Mouse (Mus musculus): Measurements from ENCODE around the gene Sh3rf1.
"Not testable (repeated sequence)": the region's sequence is repeated elsewhere in the genome, so short reads cannot be mapped to it uniquely, and the experiment has no call there.

The Sh3rf1 gene

DNA sequence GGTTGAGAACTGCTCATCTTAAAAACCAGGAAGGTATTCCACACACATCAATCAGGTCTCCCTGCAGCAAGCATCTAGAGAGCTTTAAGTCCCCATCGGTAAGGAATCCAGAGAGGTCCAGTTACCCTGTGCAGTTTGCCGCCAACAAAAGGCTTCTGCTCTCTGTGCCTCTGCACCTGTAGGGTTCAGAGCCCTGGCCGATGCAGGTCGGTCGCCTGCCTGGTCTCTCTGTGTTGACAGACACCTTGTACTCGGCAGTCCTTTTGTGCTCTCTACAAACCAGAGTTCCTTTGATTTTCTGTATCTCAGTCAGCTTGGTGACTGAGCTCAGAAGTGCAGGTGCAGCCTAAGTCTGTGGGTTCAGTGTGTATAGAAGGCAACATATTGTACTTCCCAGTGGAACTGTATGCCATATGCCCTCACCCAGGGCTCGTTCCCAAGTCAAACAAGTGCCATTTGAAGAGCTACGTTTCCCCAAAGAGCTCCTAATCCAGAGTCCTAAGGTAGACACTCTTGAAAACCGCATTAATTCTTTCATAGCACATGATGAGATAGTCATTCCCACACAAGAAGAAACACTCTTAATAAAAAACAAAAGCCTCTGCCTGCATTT, 138.7 kb downstream of the Sh3rf1 start:
- no peak for DNase-seq (ENCODE audit: low spot score in 2 of 2)

DNA sequence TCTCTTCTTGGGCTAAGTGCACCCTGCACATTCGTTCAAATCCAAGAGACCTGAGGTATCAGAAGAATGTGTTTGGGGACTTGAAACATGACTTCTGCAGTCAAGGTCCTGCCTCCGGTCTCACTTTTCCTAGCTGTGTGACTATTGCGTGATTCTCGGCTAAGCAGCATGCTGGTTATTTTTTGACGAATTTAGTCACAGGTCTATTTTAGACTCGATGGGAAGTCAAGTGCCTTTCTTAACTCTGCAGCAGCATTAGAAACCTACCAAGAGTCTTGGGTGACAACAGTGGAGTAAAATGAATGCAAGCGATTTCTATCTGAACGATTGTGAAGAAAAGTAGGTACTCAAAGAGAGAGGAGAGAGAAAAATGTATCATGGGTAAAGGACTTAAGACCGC, 149.6 kb downstream of the Sh3rf1 start:
- no peak for DNase-seq (ENCODE audit: low spot score in 2 of 2)

DNA sequence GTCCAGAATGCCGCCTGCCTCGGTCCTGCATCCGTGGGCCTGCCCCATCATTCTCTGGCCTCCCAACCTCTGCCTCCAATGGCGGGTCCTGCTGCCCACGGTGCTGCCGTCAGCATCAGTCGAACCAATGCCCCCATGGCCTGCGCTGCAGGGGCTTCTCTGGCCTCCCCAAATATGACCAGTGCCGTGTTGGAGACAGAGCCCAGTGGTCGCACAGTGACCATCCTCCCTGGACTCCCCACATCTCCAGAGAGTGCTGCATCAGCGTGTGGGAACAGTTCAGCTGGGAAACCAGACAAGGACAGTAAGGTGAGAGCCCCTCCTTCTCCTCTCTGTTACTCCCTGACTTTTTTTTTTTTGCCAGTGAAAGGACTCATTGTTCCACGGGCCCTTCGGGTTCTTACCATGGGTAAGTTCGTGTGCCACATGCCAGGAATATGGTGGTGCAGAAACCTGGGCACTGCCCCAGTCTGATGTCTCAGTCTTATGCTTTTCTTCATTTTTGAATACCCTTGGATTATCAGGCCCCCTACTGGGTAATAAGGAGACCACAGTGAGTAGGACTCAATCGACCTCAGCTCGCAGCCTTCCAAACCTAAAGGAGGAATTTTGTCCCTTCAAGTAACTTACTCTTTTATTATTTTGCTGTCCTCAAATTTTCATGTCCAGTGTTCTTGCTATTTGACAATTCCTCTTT, 150.5 kb downstream of the Sh3rf1 start:
- DNase-seq (ENCODE audit: low spot score in 2 of 2) = no peak

DNA sequence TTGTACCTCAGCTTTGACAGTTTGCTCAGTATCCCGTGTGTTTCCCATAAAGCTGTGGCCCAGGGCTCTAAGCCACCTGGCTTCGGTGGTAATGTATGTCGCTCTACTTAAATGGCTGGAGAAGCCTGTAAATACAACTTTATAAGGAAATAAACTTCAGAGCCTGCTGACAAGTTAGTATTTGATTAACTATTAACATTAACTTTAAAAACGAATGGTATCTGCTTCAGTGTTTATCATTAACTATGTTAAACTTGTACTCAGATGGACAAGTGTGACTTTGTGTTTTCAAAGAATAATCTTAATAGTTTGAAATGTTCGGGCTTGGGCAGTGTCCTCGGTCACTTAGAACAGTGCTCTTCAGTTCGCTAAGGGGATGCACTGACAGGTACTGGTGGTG, 151.5 kb downstream of the Sh3rf1 start:
- DNase-seq (ENCODE audit: low spot score in 2 of 2) = no peak

DNA sequence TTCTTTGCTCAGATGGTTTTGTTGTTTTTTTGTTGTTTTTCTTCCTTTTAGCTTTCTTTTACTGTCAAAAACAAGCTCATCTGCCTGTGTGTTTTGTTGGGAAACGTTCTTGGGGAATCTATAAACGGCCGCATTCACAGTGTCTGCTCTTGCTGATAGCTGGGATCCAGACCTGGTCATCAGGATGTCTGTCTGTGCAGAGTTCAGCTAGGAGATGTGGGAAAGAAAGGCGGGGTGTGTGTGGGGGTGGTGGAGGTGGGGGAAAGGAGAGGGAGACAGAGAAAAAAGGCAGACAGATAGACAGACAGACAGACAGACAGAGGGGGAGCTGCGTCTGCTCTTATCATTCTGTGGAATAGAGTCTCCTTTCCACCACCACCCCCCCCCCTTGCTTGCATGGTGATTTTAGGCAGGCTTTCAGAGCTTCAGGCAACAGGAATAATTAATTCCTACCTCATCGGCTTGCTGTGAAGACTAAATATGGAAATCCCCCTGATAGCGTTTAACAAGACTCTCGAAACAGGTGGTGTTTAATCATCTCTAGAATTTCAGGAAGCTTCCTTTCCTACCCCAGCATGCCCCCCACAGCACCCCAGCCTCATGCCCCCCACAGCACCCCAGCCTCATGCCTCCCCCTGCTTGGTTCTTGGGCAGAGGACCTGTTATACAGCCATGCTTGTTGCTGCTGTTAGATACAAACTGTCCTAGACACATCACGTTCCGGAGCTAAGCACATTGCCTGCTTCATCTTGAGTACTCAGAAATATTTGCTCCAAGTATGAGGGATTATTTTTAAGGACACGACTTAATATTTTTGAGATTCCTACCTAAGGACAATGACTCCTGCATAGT, 155.4 kb downstream of the Sh3rf1 start:
- DNase-seq (ENCODE audit: low spot score in 2 of 2) = no peak

DNA sequence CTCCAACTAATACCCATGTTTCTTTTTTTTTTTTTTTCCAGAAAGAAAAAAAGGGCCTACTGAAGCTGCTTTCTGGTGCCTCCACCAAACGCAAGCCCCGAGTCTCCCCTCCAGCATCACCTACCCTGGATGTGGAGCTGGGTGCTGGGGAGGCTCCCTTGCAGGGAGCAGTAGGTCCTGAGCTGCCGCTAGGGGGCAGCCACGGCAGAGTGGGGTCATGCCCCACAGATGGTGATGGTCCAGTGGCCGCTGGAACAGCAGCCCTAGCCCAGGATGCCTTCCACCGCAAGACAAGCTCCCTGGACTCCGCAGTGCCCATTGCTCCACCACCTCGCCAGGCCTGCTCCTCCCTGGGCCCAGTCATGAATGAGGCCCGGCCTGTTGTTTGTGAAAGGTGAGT, 160.9 kb downstream of the Sh3rf1 start:
- DNase-seq (ENCODE audit: low spot score in 2 of 2) = no peak

DNA sequence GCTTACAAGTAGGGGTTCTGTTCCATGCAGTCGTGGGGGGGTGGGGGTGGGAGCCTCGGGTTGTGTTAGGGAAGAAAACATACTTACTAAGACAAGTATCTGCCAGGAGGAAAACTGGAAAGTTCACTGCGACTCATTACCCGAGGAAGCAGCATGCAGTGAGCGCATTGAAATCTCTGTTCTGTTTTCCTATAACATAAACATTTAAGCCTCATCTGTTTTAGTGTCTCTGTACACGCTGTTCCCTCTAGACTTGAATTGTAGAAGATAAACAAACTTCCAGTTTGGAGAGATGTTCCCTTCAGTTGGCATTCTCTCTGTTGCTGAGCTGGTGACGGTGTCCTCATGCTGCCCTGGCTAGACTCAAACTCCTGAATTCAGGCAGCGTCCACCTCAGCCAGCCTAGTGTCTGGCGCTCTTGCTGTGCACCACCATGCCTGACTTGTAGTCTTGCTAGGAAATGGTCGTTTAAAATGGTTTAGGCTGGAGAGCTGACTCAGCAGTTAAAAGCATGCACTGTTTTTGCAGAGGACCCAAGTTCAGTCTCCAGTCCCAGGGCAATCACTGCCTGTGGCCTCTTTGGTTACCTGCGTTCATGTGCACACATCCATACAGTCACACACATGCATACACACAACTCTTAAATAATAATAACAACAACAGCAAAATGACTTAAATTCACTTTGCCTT, 162.0 kb downstream of the Sh3rf1 start:
- no peak for DNase-seq (ENCODE audit: low spot score in 2 of 2)

DNA sequence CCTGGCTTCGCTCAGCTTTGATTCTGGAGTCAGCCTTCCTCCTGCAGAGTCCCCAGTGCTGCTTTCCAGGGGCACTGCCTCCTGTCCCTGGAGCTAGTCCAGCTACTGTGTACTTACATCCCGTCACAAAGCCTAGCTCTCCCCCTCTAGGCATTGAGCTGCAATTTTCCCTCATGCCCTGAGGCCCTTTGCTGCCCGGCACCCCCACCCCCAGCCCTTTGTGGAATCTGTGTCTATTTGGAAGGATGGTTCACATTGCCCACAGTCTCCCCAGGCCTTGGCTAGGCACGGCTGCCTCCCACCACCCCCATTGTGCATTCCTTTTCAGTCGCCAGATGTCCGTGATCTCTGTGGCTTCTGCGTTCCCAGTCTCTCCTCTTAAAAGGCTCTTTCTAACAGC, 163.0 kb downstream of the Sh3rf1 start:
- no peak for DNase-seq (ENCODE audit: low spot score in 2 of 2)

DNA sequence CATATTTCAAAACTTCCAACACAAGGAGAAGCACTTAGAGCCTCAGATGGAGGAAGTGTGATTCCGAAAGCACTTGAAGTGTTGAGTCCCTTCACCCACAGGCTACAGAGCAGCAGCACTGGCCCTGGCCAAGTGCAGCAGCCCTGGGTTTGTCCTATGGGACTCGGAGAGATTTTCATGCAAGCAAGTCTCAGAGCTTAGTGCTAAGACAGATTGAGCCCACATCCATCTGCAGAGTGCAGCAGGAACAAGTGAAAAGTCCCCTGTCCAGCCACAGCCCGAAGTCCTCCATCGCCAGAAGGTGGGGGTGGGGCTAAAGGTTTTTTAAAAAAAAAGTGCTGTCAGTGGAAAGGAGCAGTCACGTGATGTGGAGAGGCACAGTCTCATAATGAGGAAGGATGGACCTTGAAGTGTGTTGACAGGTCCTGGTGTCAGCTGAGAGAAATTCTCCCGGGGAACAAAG, 163.9 kb downstream of the Sh3rf1 start:
- DNase-seq (ENCODE audit: low spot score in 2 of 2) = no peak

DNA sequence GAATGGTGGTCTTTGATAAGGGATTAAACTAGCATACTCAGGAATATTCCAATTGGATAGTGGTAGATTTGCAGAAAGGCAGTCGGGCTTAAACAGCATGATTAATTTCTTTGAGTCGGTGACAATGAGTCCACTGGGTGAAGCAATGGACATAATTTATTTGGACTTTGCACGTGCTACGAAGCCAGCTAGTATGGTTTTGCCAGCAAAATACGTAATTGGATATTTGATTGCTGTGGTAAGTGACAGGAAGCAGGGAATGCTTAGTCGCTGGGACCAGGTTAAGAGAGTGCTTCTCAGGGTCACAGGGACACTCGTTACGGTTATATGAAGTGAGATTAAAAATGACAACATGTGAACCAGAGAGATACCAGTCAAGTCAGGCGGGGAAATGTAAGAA, 164.7 kb downstream of the Sh3rf1 start:
- no peak for DNase-seq (ENCODE audit: low spot score in 2 of 2)

DNA sequence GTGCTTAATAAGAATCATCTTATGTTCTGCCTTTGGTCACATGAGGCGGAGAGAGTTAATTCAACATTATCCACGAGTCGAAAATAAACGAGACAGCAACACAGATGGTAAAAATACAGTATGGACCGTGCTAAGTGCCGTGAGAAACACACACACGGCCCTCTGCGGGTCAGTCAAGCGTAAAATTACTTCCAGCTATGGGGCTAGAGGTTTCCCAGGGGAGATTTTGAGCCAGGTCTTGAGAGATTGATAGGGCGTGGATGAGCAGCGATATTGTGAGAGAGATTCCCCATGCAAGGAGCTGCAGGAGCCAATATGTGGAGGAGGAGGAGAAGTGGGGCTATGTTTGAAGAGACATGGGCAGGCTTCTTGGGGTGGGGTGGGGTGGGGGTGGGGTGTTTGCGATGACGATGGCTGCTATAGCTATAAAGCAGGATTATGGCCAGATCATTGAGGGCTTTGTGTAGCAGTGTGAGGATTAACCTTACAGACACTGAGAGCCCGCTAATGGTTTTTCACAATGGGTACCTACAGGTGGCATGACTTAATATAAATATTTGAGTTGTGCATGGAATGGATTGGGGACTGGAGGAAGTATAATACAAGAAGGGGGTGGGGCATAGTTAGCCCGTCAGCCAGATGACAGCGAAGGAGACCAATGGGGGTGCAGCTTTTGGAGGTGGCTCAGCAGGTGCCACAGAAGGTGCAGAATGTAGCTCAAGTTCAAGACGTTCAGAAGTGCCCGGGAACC, 166.8 kb downstream of the Sh3rf1 start:
- DNase-seq (ENCODE audit: low spot score in 2 of 2) = no peak

DNA sequence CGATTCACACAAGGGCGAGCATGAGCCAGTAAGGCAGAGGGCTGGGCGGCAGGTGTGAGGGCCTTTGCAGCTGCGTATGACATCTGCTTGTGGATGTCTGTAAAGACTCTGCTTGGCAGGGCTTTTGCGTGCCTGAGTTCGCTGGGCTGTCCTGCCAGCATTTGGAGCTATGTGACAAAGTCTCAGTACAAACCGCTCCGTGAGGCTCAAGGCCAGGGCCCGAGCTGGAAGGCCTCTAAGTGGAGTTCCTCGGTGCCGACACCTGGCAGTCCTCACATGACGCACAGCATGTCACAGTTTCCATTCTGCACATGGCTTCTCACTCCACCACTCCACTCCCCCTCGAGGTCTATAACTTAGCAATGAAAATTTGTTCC, 167.4 kb downstream of the Sh3rf1 start:
- no peak for DNase-seq (ENCODE audit: low spot score in 2 of 2)

DNA sequence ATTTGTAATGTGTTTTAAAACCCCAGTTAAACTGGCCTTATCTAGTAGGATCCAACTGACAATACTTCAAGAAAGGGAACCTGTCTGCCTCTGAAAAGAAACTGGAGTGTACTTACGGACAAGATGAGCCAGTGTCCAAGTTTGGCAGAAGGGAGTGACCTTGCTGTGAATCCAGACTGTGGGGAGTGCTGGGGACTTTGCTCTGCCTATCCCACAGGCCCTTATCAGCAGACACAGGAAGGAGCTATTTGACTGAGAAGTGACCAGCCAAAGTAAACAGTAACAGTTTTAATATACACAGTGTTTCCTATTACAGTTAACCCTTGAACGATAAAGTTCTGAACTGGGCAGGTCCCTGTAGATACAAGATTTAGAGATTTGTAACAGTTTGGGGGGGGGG, 173.5 kb downstream of the Sh3rf1 start:
- DNase-seq (ENCODE audit: low spot score in 2 of 2) = peak in 1 of 2 experiments; percentile 20

DNA sequence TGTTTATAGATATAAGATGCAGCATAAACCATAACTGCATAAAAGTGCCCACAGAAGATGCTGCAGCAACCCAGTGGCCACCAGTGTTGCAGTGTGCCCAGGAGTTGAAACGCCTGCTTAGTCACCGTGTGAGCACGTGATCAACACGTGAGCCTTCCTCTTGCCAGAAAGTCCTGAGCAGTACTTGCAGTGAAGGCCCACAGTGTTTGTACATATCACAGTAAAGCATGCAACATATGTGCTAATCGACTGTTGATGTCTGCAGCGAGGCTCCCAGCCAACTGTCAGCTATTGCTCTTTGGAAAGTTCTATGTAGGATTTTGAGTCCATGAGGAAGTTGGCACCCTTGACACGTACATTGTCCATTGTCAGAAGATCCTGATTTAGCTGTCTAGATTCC, 174.1 kb downstream of the Sh3rf1 start:
- peak; percentile 38 to 54 for DNase-seq (ENCODE audit: low spot score in 2 of 2)

DNA sequence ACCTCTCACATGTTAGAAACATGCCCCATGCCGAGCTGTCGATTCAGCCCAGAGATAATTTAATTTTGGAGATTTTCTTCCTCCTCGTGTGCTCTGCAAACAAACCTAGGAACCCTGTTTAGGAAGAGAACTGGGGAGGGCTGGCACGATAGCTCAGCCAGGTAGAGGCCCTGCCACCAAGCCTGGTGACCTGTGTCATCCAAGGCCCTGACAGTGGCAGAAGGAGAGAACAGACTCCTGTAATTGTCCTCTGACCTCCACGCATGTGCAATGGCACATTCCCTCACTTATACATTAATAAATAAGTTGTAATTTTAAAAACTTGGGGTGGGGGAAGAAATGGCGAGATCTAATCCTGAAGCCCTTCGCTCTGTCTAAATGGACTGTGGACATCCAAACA, 179.2 kb downstream of the Sh3rf1 start:
- DNase-seq (ENCODE audit: low spot score in 2 of 2) = no peak

DNA sequence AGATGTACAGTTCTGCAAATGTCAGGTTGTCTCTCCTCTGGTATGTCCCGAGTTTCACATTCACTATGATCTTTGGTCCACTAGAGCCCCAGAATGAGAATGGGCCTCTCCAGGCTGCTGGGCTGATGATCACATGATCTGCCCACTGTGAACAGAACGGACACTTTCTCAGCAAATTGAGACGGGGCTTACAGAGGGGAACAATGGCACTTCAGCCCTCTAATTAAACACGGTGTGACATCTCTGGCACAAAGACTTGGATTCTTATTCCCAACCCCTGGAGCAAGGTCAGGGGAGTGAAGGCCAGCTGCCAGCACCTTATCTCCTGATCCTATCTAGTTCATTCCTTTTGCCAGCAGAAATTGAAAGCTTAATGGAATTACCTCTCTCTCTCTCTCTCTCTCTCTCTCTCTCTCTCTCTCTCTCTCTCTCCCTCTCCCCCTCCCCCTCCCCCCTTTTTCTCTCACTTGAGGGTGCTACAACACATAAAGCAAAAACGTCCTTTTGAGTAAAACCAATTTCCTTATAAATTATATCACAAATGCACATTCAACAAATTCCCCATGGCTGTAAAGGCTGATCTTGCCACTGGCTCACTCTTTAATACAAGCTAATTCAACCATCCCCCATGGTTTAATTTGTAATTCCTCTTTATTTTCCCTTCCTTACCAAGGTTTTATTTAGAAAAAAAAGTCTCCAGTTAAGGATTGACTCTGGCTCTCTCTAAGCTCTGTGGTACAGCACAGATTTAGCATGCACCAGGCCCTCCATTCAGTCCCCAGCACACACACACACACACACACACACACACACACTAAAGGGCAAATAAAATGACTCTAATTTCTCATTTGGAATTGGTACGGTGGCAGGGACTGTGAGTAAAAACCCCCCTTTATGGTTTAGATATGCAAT, 179.8 kb downstream of the Sh3rf1 start:
- DNase-seq (ENCODE audit: low spot score in 2 of 2) = no peak

DNA sequence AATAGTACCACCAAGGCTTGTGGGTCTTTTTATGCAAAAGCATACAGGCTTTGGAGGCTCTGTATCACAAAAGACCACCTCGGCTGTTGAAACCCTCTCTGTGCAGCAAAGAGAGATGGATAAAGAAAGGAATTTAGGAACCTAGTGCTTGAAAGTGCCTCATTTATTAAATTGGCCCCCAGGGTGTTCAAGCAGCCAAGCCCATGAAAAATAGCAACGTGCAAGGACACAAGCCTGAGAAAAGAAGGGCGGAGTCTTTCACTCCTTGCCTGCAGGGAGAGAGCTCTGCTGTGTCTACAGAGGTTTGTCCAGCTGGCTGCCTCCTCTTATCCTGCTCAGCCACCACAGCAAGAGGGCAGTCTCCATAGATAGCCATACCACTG, 180.5 kb downstream of the Sh3rf1 start:
- DNase-seq (ENCODE audit: low spot score in 2 of 2) = no peak

DNA sequence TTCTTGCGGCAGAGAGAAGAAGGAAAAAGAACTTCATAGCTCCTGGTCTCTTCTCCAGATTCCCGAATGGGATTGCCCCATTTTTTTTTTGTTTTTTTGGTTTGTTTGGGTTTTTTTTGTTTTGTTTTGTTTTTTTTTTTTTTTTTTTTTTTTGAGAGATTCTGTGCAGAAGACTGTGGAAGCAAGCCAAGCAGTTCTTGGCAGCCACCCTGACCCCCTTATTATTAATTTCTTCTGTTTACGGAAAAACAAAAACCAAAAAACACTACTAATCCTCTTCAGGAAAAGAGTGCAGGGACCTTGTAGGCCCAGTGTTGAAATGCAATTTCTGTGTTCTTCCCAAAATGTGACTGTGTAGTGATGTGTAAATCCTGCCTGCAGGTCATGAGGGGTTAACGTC, 185.4 kb downstream of the Sh3rf1 start:
- no peak for DNase-seq (ENCODE audit: low spot score in 2 of 2)

DNA sequence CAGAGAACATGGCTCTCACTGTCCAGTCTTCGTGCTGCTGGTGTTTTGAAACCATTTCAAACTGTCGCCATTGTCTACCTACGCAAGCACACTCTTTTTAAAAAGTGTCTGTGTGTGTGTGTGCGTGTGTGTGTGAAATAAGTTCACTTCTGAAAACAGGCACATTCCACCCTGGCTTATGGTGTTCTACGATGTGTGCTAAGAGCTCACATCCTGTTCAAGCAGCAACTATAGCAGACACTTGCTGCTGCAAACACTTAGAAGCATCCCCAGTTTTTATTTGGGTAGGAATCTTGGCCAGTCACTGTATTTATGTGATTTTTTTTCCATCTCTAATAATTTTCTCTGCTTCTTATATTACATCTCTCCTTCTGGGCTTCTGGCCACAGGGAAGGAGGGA, 186.0 kb downstream of the Sh3rf1 start:
- not testable (repeated sequence) for DNase-seq (ENCODE audit: low spot score in 2 of 2)

DNA sequence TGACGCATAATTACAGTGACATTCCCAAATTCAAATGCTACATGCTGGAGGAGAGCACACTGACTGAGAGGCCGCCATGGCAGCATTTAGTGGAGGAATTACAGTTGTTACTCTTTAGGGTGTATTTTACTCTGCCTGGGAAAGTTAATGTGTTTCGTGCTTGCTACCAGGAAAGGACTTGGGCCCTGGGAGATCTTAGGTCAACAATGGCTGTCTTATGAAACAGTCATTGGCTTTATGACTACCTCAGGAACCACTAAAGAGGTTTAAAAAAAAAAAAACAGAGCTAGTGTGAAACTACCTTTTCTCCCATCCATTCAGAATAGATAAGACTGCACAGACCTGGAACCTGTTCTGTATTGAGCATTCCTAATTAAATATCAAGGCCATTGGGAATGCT, 195.8 kb downstream of the Sh3rf1 start:
- DNase-seq (ENCODE audit: low spot score in 2 of 2) = no peak
